Mouse (Mus musculus) myocyte (in vitro differentiated cells): Measurements from ENCODE around the gene Slc7a7.
A peak's percentile ranks its signal among the peaks of the same experiment; 100 is the strongest.

Source experiments
- MYOD1 ChIP-seq, 3 experiments: IDR thresholded peaks; one replicate each; pipeline ENCODE4 v1.6.1; 2011; ENCODE audit warnings: control low read depth in 2 of 3, low read depth in 2 of 3, mild to moderate bottlenecking in 2 of 3, moderate library complexity in 1 of 3; ENCODE audit not compliant: insufficient read length in 2 of 3, control insufficient read depth in 1 of 3
- MYOG ChIP-seq, 3 experiments: IDR thresholded peaks; one replicate each; pipeline ENCODE4 v1.6.1; 2011; ENCODE audit warnings: control low read depth in 2 of 3, low read depth in 2 of 3, mild to moderate bottlenecking in 2 of 3; ENCODE audit not compliant: insufficient read length in 2 of 3, control insufficient read depth in 1 of 3, insufficient read depth in 1 of 3
- POLR2AphosphoS2 ChIP-seq: IDR thresholded peaks from one replicate; pipeline ENCODE4 v1.6.1; 2011; ENCODE audit warnings: low read depth, control low read depth; ENCODE audit not compliant: insufficient read length
- SRF ChIP-seq: IDR thresholded peaks from one replicate; pipeline ENCODE4 v1.6.1; 2011; ENCODE audit warnings: low read depth; ENCODE audit not compliant: control insufficient read depth, insufficient read length
- TCF3 ChIP-seq: IDR thresholded peaks from one replicate; pipeline ENCODE4 v1.6.1; 2011; ENCODE audit warnings: low read depth, control low read depth; ENCODE audit not compliant: insufficient read length

GRCm38 (mm10) chr14:54445476-54445875 lies 27.9 kb upstream of the Slc7a7 start:
- TF ChIP-seq MYOD1 (IDR thresholded peaks at IDR 0.05; ENCODE audit: control insufficient read depth in 1 of 3, insufficient read length in 2 of 3, low read depth in 2 of 3) (no peak), POLR2AphosphoS2 (peak; percentile 18), MYOG (IDR thresholded peaks at IDR 0.05; ENCODE audit: control insufficient read depth in 1 of 3, insufficient read depth in 1 of 3, insufficient read length in 2 of 3, low read depth in 2 of 3) (no peak), SRF (no peak), TCF3 (no peak)
